Mouse (Mus musculus) retina, adult 2 months (tissue): ENCODE measurements at regions not wholly inside any gene's neighbourhood (a gene's known extent, or its start where the extent isn't known, plus 50 kb on each side); places are given as distances from the start of the nearest gene placed in this dataset.

Experiments
- DNase-seq: peaks from one replicate; pipeline ENCODE4 v3.0.0-alpha.2; 2012; ENCODE audit warnings: low read depth, low spot score

DNA sequence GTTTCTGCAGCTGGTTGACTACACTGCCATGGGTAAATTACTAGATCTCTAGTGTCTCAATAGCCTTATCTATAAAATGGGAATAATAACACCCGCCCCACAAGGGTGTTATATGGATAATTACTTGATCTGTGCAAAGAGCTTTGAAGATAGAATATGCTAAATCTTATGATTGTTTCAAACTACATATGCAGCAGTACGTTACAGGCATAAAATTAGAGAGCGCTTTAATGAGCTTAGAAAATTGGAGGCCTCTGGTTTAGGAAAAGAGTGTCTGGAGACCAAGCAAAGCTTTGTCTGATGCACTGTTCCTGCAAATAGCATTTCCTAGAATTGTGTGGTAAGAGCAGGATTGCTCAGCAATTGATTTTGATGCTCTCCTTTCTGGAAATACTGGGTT lies 1013.8 kb downstream of the Adgrl2 start:
- no peak for DNase-seq

DNA sequence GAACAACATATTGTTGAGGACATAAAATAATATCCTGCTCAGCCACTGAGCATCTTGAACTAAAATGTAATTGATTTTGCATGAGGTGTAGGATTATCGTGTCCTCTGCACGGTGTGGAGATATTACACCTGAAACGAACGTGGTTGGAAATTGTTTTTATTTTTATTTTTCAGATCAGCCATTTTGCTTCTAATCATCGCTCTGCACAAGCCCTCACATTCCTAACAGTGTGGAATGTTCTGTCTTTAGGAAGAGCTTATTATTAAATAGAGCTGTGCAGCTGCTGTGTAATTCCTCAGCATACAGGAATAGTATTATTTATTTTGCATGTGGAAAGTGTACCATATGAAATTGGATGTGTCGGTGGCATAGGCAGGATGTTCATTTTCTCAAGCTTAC lies 1014.3 kb downstream of the Adgrl2 start:
- no peak for DNase-seq

DNA sequence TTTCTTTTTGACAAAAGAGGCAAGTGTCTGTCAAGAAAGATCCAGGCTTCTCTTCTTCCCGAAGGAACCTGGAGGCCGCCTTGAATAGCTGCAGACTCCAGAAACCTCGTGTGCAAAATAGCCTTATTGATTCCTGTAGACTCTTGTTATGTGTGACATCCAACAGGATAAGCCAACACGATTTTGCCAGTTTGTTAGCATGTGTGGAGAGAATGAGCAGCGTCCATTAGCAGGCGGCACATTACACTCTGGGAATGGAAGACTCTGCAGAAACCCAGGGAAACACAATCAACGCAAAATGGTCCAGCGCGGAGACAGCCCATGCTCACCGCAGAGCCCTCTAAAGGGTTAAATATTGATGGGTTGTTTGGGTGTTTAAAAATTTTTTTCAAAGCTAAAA lies 1014.9 kb downstream of the Adgrl2 start:
- no peak for DNase-seq

DNA sequence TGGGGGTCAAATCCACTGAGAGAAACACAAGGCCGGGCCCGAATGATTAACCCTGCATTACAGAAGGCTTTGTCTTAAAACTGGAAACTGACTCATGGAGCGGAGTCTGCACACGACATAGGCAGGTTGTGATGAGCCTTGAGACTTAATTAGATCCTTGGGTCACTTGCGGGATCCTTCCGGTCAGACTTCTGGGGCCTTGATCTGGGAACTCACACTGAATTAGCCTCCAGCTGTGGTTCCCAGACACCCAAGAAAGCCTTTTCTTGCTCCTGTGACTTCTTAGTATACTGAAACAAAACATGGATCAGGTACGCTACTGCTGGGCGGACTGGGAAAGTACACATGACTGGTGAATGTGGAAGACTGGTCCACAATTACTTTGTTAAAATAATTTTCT lies 1015.8 kb downstream of the Adgrl2 start:
- no peak for DNase-seq

DNA sequence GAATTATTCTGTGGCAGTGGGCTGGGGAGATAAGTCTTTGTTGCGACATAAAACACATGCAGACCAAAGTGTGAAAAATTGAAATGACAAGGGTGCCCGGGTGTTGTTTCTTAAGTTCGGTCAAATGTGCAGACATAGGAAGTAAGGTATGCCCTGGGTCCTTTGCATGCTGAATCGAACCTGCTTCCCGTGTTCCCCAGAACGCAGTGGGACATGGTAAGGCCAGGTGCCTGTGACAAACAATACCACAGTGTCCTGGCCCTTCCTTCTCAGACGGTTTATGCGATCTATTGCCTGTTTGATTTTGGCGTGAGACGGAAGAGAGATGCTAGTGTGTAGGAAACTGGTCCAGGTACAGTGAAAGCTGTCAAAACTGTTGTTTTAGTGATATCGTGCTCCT lies 1022.1 kb downstream of the Adgrl2 start:
- DNase-seq = no peak

DNA sequence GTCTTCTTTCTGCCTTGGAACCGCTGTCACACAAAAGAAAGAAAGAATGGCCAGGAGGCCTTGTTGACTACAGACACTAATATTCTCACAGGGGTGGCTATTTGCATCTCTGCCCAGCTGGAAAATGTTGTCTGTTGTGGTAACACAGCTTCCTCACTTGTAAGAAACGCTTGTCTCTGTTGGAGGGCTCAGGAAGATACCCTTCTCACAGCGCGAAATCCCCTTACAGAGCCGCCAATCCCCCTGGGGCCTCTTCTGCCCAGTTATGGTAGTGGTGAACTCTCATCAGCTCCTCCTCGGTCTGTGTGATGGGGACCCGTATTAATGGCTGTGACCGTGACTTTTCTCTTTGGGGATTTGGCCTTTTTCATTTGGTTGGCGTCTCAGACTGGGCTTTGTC lies 1022.5 kb downstream of the Adgrl2 start:
- no peak for DNase-seq

DNA sequence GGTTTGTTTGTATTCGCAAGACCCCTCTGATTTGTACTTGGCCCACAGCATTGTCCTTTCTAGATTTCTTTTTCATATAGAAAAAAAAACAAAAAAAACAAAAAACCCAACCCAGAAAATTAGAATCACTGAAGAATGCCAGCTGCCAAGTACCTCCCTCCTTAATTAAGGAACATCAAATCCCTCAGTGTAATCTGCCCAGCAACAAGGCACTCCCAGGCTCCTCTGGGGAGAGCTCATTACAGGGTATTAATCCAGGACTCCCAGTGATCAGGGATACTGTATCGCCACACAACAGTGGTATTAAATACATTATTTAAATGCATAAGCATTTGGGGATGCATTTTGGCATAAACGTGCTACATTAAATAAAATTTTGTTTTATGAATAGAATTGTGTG lies 1023.1 kb downstream of the Adgrl2 start:
- DNase-seq = no peak

DNA sequence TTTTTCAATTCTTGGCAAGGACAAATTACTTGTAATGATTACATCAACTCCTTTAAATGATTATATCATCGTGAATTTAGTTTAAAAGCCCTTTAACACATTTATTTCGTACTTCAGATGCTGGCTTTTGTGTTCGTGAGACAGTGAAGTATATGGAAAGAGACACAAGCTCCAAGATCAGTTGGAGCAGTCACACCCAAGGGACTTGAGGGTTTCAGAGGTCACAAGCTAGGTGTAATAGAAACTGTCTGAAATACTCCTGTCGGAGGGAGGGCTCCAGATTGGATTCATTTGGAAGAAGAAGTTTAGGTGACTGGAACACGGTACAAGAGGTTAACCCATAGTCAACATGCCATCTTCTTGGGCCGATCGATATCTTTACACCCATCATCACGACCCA lies 1023.5 kb downstream of the Adgrl2 start:
- no peak for DNase-seq

DNA sequence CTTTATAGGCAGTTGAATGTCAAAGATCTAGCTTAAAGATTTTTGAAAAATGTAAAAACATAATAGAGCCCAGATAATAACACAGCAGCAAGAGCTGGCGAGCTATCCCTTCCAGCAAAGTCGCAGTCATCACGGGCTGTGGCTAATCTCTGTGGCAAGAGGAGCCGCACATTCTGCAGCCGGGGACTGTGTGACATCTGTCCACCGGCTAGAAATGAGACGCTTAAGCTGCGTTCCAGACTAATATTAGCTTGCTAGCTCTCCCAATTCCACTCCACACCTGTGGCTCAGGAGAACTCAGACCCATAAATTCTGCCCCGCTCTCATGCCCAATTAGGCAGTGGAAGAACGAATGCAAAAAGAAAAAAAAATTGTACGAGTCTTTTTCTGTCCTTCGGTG lies 1024.0 kb downstream of the Adgrl2 start:
- DNase-seq = peak; percentile 18

DNA sequence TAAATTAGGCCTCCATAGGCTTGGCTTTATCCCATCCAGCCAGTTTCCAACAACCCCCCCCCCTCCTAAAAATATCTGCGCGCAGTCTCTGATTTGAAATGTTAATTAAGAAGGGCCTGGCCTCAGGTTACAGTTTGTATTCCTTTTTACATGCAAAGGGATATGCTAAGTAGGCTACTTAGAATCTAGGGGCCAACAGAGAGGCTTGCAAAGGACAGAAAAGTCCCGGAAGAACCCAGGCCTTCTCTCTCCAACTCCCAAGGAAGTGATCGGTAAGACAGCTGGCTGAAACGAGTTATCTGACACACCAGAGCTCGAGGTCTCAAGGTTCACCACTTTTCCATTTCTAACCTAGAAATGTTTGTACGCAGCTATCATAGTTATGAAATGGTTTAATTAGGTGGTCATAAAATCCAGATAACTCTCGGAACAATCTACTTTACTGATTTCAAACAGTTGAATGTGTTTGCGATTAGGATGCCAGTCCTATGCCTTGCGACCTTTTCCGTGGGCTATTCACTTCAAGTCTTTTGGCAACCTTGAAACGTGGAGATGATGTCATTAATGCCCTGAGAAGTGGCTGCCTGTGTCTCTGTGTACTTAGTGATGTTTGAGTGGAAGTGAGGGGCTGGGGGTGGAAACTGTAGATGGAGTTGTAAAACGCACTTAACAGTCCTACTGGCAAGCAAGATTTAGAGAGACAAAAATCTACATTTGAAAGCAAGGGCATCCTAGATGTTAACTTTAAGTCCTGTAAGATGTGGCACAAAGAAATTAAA lies 1026.5 kb downstream of the Adgrl2 start:
- DNase-seq = no peak

DNA sequence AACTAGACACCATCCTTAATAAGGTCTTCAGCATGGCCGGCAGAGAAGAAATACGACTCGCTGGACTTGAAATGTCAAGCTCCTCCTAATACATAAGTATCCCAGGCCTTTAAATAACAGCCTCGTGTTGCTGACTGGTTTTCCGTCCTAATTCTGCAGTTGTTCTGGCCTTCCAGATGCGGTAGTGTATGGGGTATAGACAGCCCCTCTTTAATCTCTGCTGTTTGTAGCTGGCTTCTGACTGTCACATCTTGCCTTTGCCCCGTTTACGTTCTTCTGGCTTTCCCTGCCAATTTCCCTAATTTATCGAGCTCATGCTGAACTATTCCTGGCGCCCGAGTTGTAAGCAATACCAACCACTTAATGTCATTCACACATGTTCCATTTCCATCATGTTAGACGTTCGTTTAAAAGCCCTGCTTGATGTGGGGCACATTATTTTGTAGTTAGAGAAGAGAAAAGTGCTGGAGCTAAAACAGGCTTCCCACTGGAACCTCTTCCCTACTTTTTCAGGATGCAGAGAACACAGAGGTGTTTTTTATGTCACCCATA lies 1042.2 kb downstream of the Adgrl2 start:
- DNase-seq = no peak

DNA sequence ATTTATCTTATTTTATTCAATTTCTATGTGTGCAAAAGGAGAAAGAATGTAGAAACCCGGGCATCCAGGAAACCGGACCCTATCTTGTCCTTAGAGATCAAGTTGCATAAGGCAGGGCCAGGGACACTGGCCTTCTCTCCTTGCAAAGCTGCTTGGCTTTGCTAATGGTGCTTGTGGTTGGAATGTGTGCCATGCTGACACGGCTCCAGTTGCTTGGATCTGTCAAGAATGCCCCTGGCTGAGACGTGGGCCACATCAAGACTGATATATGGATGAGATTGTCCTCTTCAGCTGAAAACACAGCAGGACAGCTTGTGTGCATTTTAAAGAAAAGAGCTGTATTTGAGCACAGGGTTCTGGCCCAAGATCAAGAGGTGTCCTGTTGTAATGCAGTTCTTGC lies 1047.0 kb downstream of the Adgrl2 start:
- DNase-seq = no peak

DNA sequence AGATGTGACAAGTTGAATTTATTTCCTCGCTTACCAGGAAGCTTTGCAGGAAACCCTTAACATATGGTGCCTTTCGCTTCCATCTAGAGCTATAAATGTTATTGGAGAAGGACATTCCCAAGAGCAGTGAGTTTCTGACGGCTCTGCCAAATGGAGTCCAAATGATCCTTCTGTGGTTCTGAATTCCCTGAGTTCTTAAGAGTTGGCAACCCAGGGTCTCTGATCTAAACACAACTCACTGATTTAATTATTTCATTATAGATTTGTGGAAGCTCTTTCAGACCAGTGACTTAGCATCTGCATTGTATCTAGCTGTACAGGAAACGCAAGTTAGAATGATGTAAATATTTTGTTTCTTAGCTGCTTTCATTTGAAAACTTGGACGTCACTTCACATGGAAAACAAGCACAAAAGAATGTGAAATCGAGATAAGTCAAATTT lies 1059.5 kb downstream of the Adgrl2 start:
- no peak for DNase-seq

DNA sequence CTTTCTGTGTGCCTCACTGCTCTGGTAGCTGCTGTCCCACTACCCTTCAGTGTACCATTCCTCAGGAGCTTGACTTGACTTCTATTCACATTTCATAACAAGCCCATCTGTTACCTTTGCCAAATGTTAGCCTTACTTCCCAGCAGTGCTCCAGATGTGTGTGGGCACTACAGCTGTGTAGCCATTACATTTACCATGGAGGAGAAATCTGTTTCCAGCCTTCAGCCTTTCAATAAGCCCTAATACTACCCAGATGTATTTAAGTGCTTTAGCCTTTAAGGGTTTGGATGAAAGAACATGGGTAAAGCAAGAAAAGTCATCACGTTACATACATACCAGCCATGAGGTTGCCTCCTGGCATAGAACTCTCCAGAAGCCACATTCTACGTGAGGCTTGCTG lies 1068.0 kb downstream of the Ttll7 start:
- no peak for DNase-seq

DNA sequence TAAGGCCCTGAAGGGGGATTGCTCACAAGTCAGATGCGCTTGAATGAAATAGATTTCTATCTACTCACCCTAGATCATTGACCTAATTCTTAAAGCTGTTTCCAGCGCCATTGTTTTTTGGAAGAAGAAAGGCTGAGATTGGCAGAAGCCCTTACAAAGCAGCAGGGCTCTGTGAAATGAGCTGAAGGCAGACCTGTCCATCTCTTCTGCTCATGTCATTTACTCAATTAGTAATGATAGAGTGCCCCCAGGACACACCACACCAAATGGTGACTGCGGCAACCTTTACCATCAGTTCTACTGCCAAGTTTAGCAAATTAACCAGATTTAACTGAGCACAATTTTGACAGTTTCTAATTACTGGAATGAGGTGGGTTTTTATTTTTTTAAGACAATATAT lies 1067.5 kb downstream of the Ttll7 start:
- DNase-seq = no peak

DNA sequence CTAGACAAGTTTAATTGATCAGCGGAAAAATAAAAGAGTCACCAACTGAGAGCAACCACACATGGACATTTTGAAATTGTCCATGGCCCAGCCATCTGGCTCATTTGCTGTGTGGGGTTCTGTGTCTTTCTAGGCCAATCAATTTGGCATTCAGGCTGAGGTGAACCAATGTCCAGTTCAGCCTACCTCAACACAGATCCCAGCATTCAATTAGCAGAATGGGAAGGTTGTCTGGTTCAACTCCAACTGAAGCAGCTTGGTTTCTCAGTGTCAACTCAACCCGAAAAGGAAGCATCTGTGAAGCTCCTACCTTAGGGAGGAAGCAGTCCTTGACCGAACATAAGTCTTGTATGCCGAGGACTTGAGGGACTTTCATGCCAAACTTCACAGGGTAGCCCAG lies 1067.0 kb downstream of the Ttll7 start:
- no peak for DNase-seq

DNA sequence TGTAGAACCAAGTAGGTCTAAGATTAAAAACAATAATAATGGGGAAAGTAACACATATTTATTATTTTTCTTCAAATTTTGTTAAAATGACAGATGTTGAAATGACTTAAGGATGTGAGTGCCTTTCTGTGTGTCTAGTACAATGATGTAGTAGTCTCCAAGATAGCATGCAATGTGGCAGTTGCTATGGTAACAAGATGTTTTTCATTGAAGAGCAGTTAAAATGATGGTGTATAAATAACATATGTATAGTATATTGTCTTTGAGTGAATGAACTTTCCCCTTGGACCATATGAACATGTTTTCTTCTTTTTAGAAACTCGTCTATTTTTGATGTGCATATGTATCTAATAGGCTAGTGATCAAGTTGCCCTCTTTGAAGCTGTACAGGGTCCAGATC lies 1044.6 kb downstream of the Ttll7 start:
- DNase-seq = no peak

DNA sequence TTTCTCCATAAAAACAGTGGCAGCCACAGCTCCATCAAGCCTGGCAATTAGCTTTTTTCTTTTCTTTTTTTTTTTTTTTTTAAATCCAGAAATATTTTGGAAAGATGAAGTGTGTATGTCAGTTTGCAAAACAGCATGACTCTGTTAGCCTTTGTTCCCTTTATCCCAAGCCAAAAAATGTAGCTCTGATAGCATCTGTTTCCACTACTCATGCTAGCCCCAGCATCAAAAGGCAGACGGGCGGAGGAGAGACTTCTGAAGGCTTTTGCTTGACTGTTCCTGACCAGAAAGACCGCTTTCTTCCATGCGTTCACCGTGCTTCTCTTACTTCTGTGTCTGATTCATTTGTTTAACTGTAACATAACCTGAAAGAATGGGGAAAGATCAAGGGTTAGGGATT lies 1039.5 kb downstream of the Ttll7 start:
- no peak for DNase-seq

DNA sequence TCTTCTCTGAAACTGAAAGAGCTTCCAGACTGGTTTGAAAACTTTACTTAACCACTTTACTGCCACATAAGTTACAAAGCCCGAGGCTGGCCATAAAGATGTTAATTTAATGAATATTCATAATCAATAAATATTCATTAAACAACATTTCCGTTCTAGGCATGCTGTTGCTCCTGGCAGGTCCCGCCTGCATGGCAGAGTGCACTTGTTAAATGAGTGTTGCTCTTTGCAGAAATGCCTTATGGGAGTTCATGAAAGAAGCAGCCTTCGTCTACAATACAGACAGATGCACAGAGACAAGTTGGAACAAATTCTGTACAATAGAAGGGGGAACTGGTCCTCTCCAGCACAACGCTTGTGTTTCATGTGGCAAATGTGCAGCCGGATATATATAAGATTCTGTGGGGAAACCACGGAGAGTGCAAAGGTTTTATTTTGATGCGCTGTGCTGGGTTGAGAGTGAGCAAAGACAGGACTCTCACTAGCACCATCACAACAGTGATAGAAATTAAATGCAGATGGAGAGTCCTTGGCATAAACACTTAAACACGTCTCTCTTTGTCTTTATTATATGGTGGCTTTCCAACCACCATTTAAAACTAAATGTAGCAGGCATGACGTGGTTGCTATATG lies 1034.2 kb downstream of the Ttll7 start:
- no peak for DNase-seq

DNA sequence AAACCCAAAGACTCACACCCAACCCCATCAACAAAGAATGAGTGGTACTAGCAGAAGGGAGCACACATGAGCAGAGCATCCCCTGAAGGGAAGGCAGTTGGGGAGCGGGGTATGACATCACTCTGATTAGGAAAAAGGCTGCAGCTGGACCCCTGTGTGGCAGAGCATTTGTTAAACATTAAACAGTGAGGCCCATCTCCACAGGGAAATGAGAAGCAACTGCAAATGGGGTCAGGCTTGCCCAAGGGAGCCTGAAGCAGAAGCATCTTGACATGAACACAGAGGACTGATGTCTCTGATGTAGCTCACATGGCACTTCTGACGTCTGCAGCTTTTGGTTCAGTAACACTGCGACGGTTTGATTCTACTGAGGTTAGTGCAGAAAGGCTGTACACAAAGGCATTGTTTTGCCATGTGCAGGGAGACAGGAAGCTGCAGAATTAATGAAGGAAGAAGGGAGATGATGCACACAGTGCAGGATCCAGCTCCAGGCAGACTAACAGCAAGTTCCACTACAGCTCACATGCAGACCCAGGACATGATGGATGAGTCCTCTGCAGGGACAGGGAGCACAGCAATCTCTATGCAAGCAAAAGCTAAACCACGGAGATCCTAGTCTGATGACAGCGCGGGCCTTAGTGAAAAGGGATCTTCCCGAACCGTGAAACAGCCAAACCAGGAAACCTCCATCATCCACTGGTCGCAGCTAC lies 1030.9 kb downstream of the Ttll7 start:
- no peak for DNase-seq

DNA sequence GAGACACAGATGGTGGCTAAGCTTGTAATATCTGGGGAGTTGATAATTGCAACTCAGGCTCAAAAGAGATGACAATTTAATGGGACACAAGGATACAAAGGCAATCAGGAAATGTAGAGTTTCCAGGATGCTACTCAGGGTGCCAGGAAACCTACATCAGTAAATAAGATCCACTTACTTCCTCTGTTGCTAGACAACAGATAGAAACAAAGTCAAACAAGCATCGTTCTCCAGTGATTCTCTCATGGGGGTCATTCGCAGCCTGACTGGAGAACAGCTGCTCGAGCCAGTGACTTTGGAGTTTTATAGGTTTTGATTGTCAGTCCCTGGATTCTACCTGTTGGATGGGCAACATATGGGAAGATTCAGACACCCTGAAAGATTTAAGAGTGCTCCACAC lies 1026.5 kb downstream of the Ttll7 start:
- DNase-seq = no peak

DNA sequence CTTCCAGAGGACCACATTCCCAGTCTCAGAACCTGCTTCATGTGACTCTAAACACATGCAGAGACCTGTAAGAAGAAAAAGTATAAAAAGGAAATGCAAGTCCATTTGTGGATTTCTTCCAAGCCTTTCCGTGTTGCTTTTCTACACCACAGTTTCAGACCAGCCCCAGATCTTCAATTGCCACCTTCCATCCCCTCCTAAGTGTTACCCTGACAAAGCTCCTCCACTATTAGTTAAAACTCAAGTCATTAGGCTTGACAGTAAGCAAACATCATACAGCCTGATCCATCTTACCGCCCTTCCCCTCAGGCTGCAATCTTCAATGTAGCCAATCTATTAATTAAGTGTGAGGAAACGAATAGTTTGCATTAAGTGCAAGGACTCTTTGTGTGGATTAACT lies 1016.1 kb downstream of the Ttll7 start:
- DNase-seq = no peak

DNA sequence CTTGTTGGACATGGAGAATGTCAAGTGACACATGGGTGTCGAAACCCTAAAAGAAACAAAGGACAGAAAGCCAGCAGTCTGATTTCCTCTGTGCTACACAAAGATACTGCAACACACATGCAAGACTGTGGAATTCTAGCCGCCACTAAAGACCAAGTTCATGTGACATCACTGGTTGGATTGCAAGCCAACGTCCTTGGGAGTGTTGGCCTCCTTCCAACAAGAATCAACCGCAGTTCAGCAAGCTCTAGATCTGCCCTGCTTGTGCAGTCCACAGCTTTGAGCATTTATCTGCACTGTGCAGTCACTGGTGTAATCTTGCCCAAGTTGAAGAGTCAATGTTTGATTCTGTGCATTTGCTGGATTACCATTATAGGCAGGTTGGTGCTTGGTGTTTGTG lies 1001.2 kb downstream of the Ttll7 start:
- DNase-seq = no peak
